Mouse (Mus musculus): ENCODE data around the gene Samd4.

DNA sequence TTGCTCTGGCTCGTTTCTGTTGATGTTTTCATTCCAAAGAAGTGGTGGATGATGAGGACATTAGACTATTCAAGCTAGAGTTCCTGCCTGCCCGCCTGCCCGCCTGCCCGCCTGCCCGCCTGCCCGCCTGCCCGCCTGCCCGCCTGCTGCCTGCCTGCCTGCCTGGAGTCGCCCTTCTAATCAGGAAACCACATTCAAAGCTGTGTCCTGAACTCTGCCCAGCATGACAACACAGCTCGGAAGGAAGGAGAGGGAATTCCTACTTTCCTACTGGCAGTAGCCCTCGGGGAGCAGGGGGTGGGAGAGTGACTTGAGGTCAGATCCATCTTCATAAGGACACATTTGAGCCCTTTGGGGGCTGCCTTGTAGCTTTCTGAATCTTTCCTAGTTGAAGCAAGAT is 85.4 kb downstream of the Samd4 start:
- no peak for TF ChIP-seq CTCF (IDR thresholded peaks at IDR 0.05)
- no peak for TF ChIP-seq EP300 (IDR thresholded peaks at IDR 0.05)
